ENCODE assay signal across 25 mouse cellular contexts in the genomic region with DNA sequence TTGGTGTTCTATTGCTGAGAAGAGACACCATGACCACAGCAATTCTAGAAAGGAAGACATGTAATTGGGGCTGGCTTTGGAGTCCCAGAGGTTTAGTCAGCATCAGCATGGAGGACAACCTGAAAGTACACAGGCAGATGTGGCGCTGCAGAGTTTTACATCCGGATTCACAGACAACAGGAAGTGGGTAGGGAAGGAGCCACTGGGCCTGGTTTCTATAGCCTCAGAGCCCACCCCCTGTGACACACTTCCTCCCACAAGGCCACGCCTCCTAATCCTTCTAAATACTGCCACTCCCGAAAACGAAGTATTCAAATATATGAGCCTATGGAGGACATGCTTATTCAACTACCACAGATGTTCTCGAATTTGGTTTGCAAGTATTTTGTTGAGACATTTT.
"Had no signal": no experiment of that assay in that cellular context is flagged by ENCODE, and none has a peak within 500 bp of the region (broad histone marks: within the 10 kb centered on the region; RNA-seq: fewer than 3 reads in every experiment).

No protein-coding gene starts in this region.

- H3K36me3 ChIP-seq: limb, embryonic 10.5 days; limb, embryonic 13.5 days; liver, embryonic 12.5 days; liver, embryonic 15.5 days; lung, embryonic 15.5 days; midbrain, embryonic 10.5 days; midbrain, embryonic 13.5 days; neural tube, embryonic 13.5 days; stomach, embryonic 15.5 days had no signal

- ATAC-seq: intestine, embryonic 16.5 days; liver, embryonic 12.5 days; midbrain, embryonic 13.5 days; midbrain, embryonic 16.5 days had no signal

- H3K4me1 ChIP-seq: liver, embryonic 12.5 days; liver, embryonic 15.5 days; lung, embryonic 15.5 days; midbrain, embryonic 13.5 days; neural tube, embryonic 13.5 days; stomach, embryonic 15.5 days had no signal

- H3K9me3 ChIP-seq: limb, embryonic 10.5 days; limb, embryonic 13.5 days; liver, embryonic 12.5 days; liver, embryonic 15.5 days; lung, embryonic 15.5 days; midbrain, embryonic 10.5 days; midbrain, embryonic 13.5 days; neural tube, embryonic 13.5 days; stomach, embryonic 15.5 days had no signal

- H3K27ac ChIP-seq: limb, embryonic 10.5 days; limb, embryonic 13.5 days; liver, embryonic 12.5 days; liver, embryonic 15.5 days; lung, embryonic 15.5 days; midbrain, embryonic 10.5 days; midbrain, embryonic 13.5 days; neural tube, embryonic 13.5 days; stomach, embryonic 15.5 days had no signal

- H3K4me3 ChIP-seq: limb, embryonic 10.5 days; limb, embryonic 13.5 days; liver, embryonic 12.5 days; liver, embryonic 15.5 days; lung, embryonic 15.5 days; megakaryocyte, embryonic 14.5 days; midbrain, embryonic 10.5 days; midbrain, embryonic 13.5 days; myocyte; neural tube, embryonic 13.5 days; stomach, embryonic 15.5 days had no signal

- H3K27me3 ChIP-seq: limb, embryonic 13.5 days; liver, embryonic 12.5 days; liver, embryonic 15.5 days; lung, embryonic 15.5 days; midbrain, embryonic 13.5 days; neural tube, embryonic 13.5 days; stomach, embryonic 15.5 days had no signal

- DNase-seq: kidney, adult 18-20 months; kidney, adult 9 months; kidney, postnatal 10 days; kidney, postnatal 36 days; liver; lung, adult 18-20 months; lung, postnatal 14 days; lung, postnatal 4 days; right cerebral cortex, adult 18-20 months; right cerebral cortex, postnatal 14 days; right cerebral cortex, postnatal 4 days; thymus, postnatal 4 days had no signal

- H3K9ac ChIP-seq: limb, embryonic 13.5 days; liver, embryonic 12.5 days; liver, embryonic 15.5 days; lung, embryonic 15.5 days; midbrain, embryonic 13.5 days; neural tube, embryonic 13.5 days; stomach, embryonic 15.5 days had no signal

- H3K4me2 ChIP-seq: limb, embryonic 13.5 days; liver, embryonic 12.5 days; liver, embryonic 15.5 days; lung, embryonic 15.5 days; midbrain, embryonic 13.5 days; neural tube, embryonic 13.5 days; stomach, embryonic 15.5 days had no signal
